23 mouse cellular contexts compared by ENCODE assay signal in the genomic region with DNA sequence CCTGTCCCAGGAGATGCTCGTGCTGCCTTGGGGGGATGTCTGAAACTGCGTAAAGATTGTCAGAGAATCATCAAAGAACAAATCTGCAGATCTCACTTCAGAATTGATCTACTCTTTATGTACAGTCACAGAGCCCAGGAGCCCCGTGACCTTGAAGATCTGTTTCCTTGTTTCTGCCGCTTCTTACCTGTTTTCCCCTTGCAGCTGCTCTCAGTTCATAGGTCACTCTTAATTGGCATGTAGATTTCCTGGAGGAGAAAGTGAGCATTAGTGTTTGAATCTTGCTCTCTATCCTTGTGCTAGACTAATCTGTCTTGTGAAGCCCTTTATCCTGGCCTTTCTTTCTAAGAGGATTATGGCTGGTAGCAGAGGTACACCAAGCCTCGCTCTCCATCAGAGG. TPM values are rescaled to one million over a fixed set of nuclear protein-coding genes. Genes with fewer than 3 reads are reported as not detected.
"Had no signal": no experiment of that assay in that cellular context is flagged by ENCODE, and none has a peak within 500 bp of the region (broad histone marks: within the 10 kb centered on the region; RNA-seq: fewer than 3 reads in every experiment).

No protein-coding gene starts in this region.

- DNase-seq: kidney, adult 2 months; kidney, postnatal 10 days; kidney, postnatal 36 days; layer of hippocampus, postnatal 36 days; left cerebral cortex, postnatal 4 days; liver, postnatal 0 days; lung, embryonic 14.5 days; thymus, postnatal 36 days had no signal

- H3K4me2 ChIP-seq: kidney, embryonic 15.5 days; limb, embryonic 12.5 days; limb, embryonic 15.5 days; liver, embryonic 11.5 days; lung, embryonic 14.5 days; midbrain, embryonic 13.5 days had no signal

- ATAC-seq: liver, postnatal 0 days; lung, postnatal 0 days; midbrain, embryonic 13.5 days had no signal

- H3K4me1 ChIP-seq: kidney, embryonic 15.5 days; limb, embryonic 12.5 days; limb, embryonic 15.5 days had no signal

- H3K27me3 ChIP-seq: kidney, embryonic 15.5 days; limb, embryonic 12.5 days; limb, embryonic 15.5 days; midbrain, embryonic 13.5 days had no signal

- H3K9me3 ChIP-seq: kidney, embryonic 15.5 days; limb, embryonic 12.5 days; limb, embryonic 15.5 days; midbrain, embryonic 13.5 days had no signal

- H3K4me3 ChIP-seq: kidney, embryonic 15.5 days; left cerebral cortex, adult 2 months; limb, embryonic 12.5 days; limb, embryonic 15.5 days; midbrain, embryonic 13.5 days; myocyte had no signal

- H3K27ac ChIP-seq: kidney, embryonic 15.5 days; left cerebral cortex, adult 2 months; limb, embryonic 12.5 days; limb, embryonic 15.5 days; liver, embryonic 14.5 days; macrophage; midbrain, embryonic 13.5 days had no signal

- H3K9ac ChIP-seq: kidney, embryonic 15.5 days; limb, embryonic 12.5 days; limb, embryonic 15.5 days; liver, embryonic 14.5 days; liver, postnatal 0 days; lung, embryonic 14.5 days; midbrain, embryonic 13.5 days had no signal

RNA-seq across cellular contexts. Expression of a gene that starts 26.2 kb away (rescaled TPM):
- total RNA-seq: layer of hippocampus, adult 8-10 months; layer of hippocampus, postnatal 10 days; layer of hippocampus, postnatal 36 days; left cerebral cortex, adult 2 months; left cerebral cortex, postnatal 10 days; left cerebral cortex, postnatal 4 days had no signal
- polyA plus RNA-seq: intestine, embryonic 14.5 days; macrophage; urinary bladder, adult 2 months had no signal
